Mouse (Mus musculus) ES-Bruce4 (cell line): Measurements from ENCODE around the gene Kmt5b. TPM values are rescaled to one million over a fixed set of nuclear protein-coding genes. Genes with fewer than 3 reads are reported as not detected.
A peak's percentile ranks its signal among the peaks of the same experiment; 100 is the strongest.

Experiments
- H3K27ac ChIP-seq: 2 replicates; pipeline ENCODE4 v1.5.1; 2012; ENCODE audit warnings: low read length, inconsistent platforms; ENCODE audit not compliant: insufficient read depth
- H3K27me3 ChIP-seq: 2 replicates; pipeline ENCODE4 v1.6.1; 2012; ENCODE audit warnings: mild to moderate bottlenecking, low read length, inconsistent platforms; ENCODE audit not compliant: control insufficient read depth, poor library complexity, insufficient read depth, severe bottlenecking
- H3K36me3 ChIP-seq: 2 replicates; pipeline ENCODE4 v1.6.1; 2012; ENCODE audit warnings: inconsistent platforms, mild to moderate bottlenecking, low read length, moderate library complexity; ENCODE audit not compliant: control insufficient read depth, poor library complexity, insufficient read depth, severe bottlenecking
- H3K4me1 ChIP-seq: one replicate; pipeline ENCODE4 v1.8.1; 2011; ENCODE audit warnings: low read length; ENCODE audit not compliant: control insufficient read depth, insufficient read depth
- H3K4me3 ChIP-seq: 2 replicates; pipeline ENCODE4 v1.5.1; 2011; ENCODE audit warnings: low read depth, mild to moderate bottlenecking, low read length
- H3K9ac ChIP-seq: 2 replicates; pipeline ENCODE4 v1.6.1; 2012; ENCODE audit warnings: low read depth, mild to moderate bottlenecking, inconsistent platforms; ENCODE audit not compliant: poor library complexity, severe bottlenecking
- H3K9me3 ChIP-seq: replicated peaks from 2 replicates; pipeline ENCODE4 v1.6.1; 2012; ENCODE audit warnings: mild to moderate bottlenecking, low read length, inconsistent platforms; ENCODE audit not compliant: control insufficient read depth, poor library complexity, insufficient read depth, severe bottlenecking
- CTCF ChIP-seq: IDR thresholded peaks from one replicate; pipeline ENCODE4 v1.8.1; 2011; ENCODE audit warnings: low read depth, low read length
- EP300 ChIP-seq: IDR thresholded peaks from 2 replicates; pipeline ENCODE4 v1.6.1; 2011; ENCODE audit warnings: low read depth, low read length; ENCODE audit not compliant: insufficient read depth
- POLR2A ChIP-seq: IDR thresholded peaks from one replicate; pipeline ENCODE4 v1.8.1; 2011; ENCODE audit warnings: low read length; ENCODE audit not compliant: insufficient read depth
- polyA plus RNA-seq: library from polyadenylated mRNA; stranded (reverse); fragments of >200 nt; gene quantifications from 2 replicates; pipeline ENCODE4 v1.2.4, GENCODE M21; 2011; ENCODE audit warnings: low read depth; ENCODE audit not compliant: missing spikeins, insufficient read depth, insufficient read length

Gene Kmt5b
- polyA plus RNA-seq, 1 experiment = 39.4 TPM

GRCm38 (mm10) chr19:3843629-3844028 lies 76.4 kb downstream of the Kmt5b start:
- H3K9me3 ChIP-seq = no peaks in the 10 kb centered on the region
- H3K9ac ChIP-seq = peak overlapping the region; percentile 31
- no peaks in the 10 kb centered on the region for H3K36me3 ChIP-seq
- no peaks in the 10 kb centered on the region for H3K27me3 ChIP-seq
- H3K4me1 ChIP-seq = peaks cover 17% of the 10 kb centered on the region
- TF ChIP-seq CTCF = no peak
- no peak for TF ChIP-seq POLR2A
- no peak for TF ChIP-seq EP300
- H3K4me3 ChIP-seq = no peak overlapping the region
- peak overlapping the region; percentile 94 for H3K27ac ChIP-seq

- Histone ChIP-seq H3K9ac (no peak overlapping the region), H3K27me3 (no peaks in the 10 kb centered on the region), H3K4me1 (peaks cover 17% of the 10 kb centered on the region), H3K27ac (peak overlapping the region; percentile 11; the same call in 1 of the 2 replicates), H3K4me3 (no peak overlapping the region), H3K9me3 (no peaks in the 10 kb centered on the region), H3K36me3 (no peaks in the 10 kb centered on the region)
- no peak for TF ChIP-seq CTCF
- TF ChIP-seq EP300 = no peak
- no peak for TF ChIP-seq POLR2A
Observed at GRCm38 (mm10) chr19:3844836-3845235, 77.6 kb downstream of the Kmt5b start.

- TF ChIP-seq EP300 = no peak
- no peak for TF ChIP-seq POLR2A
- TF ChIP-seq CTCF = no peak
- peaks cover 17% of the 10 kb centered on the region for H3K4me1 ChIP-seq
- H3K9me3 ChIP-seq = no peaks in the 10 kb centered on the region
- no peak overlapping the region for H3K9ac ChIP-seq
- no peak overlapping the region for H3K4me3 ChIP-seq
- H3K27me3 ChIP-seq = no peaks in the 10 kb centered on the region
- H3K27ac ChIP-seq = peak overlapping the region; percentile 11; the same call in 1 of the 2 replicates
- no peaks in the 10 kb centered on the region for H3K36me3 ChIP-seq
Observed at GRCm38 (mm10) chr19:3845339-3845738, 78.1 kb downstream of the Kmt5b start.

GRCm38 (mm10) chr19:3845803-3846406 lies 78.7 kb downstream of the Kmt5b start:
- no peak for TF ChIP-seq EP300

GRCm38 (mm10) chr19:3846676-3847604 lies 79.7 kb downstream of the Kmt5b start:
- H3K27ac ChIP-seq = peak overlapping the region; percentile 29; the same call in 1 of the 2 replicates
- TF ChIP-seq EP300 (no peak), CTCF (no peak), POLR2A (no peak)
- no peaks in the 10 kb centered on the region for H3K27me3 ChIP-seq
- 0 out of 2 replicates have a peak overlapping the region, but pooled peaks have one; percentile 18 for H3K9ac ChIP-seq
- no peaks in the 10 kb centered on the region for H3K9me3 ChIP-seq
- H3K4me1 ChIP-seq = peaks cover 14% of the 10 kb centered on the region
- no peaks in the 10 kb centered on the region for H3K36me3 ChIP-seq
- peak overlapping the region; percentile 44 for H3K4me3 ChIP-seq

More at GRCm38 (mm10) chr19:3845803-3846406, 78.7 kb downstream of the Kmt5b start:
- no peaks in the 10 kb centered on the region for H3K27me3 ChIP-seq
- no peaks in the 10 kb centered on the region for H3K36me3 ChIP-seq
- H3K4me1 ChIP-seq = peaks cover 14% of the 10 kb centered on the region
- no peak overlapping the region for H3K9ac ChIP-seq
- H3K9me3 ChIP-seq = no peaks in the 10 kb centered on the region
- H3K27ac ChIP-seq = no peak overlapping the region
- H3K4me3 ChIP-seq = no peak overlapping the region

GRCm38 (mm10) chr19:3847711-3848110 lies 80.5 kb downstream of the Kmt5b start:
- no peak overlapping the region for H3K27ac ChIP-seq
- TF ChIP-seq CTCF = no peak
- H3K9ac ChIP-seq = no peak overlapping the region
- peaks cover 14% of the 10 kb centered on the region for H3K4me1 ChIP-seq
- H3K27me3 ChIP-seq = no peaks in the 10 kb centered on the region
- H3K4me3 ChIP-seq = no peak overlapping the region
- no peaks in the 10 kb centered on the region for H3K9me3 ChIP-seq
- no peaks in the 10 kb centered on the region for H3K36me3 ChIP-seq
